ENCODE assay signal across 15 mouse cellular contexts in genomic region chr7:143444580-143444954, GRCm38 (mm10). TPM values are rescaled to one million over a fixed set of nuclear protein-coding genes. Genes with fewer than 3 reads are reported as not detected.
A peak's percentile ranks its signal among the peaks of the same experiment; 100 is the strongest.
DNase-seq lines count a peak whose midpoint lies in the region; ATAC-seq and TF ChIP-seq lines count a peak whose summit lies in the region.
"Had no signal": no experiment of that assay in that cellular context is flagged by ENCODE, and none has a peak within 500 bp of the region (broad histone marks: within the 10 kb centered on the region; RNA-seq: fewer than 3 reads in every experiment).

No protein-coding gene starts in this region.

- no peak for ATAC-seq in forebrain, postnatal 0 days
- no peak for ATAC-seq in lung, embryonic 14.5 days (ENCODE audit: insufficient read depth)
- ATAC-seq in lung, postnatal 0 days = no peak
- no peak for ATAC-seq in hindbrain, embryonic 15.5 days (ENCODE audit: low FRiP score, low read depth)
- no peak for ATAC-seq in midbrain, embryonic 15.5 days (replicated peaks)
- no peak for ATAC-seq in frontal cortex, adult (ENCODE audit: low TSS enrichment)
- ATAC-seq: inflammation-experienced regulatory T-cells, adult 6 months had no signal

- 18% methylated on average over 8 of the region's 8 CpGs for WGBS in forebrain, embryonic 10.5 days
- 25% methylated on average over 8 of the region's 8 CpGs for WGBS in forebrain, postnatal 0 days
- 44% methylated on average over 8 of the region's 8 CpGs for WGBS in lung, embryonic 14.5 days
- 60% methylated on average over 8 of the region's 8 CpGs for WGBS in lung, postnatal 0 days
- WGBS in hindbrain, embryonic 15.5 days = 29% methylated on average over 8 of the region's 8 CpGs
- 23% methylated on average over 8 of the region's 8 CpGs for WGBS in midbrain, embryonic 15.5 days

- no peaks in the 10 kb centered on the region for H3K36me3 ChIP-seq in forebrain, embryonic 10.5 days (replicated peaks)
- no peaks in the 10 kb centered on the region for H3K36me3 ChIP-seq in forebrain, postnatal 0 days (ENCODE audit: insufficient read depth)
- no peaks in the 10 kb centered on the region for H3K36me3 ChIP-seq in lung, embryonic 14.5 days (ENCODE audit: insufficient read depth)
- no peaks in the 10 kb centered on the region for H3K36me3 ChIP-seq in lung, postnatal 0 days (ENCODE audit: insufficient read depth, low read length)
- no peaks in the 10 kb centered on the region for H3K36me3 ChIP-seq in hindbrain, embryonic 15.5 days
- H3K36me3 ChIP-seq in midbrain, embryonic 15.5 days (replicated peaks) = no peaks in the 10 kb centered on the region

- no peak overlapping the region for H3K4me2 ChIP-seq in forebrain, postnatal 0 days (ENCODE audit: low read depth)
- no peak overlapping the region; the same call in 1 of the 2 replicates for H3K4me2 ChIP-seq in lung, embryonic 14.5 days
- no peak overlapping the region for H3K4me2 ChIP-seq in lung, postnatal 0 days (replicated peaks; ENCODE audit: low read depth, low read length)
- H3K4me2 ChIP-seq in hindbrain, embryonic 15.5 days = peak overlapping the region; percentile 64
- peak overlapping the region; percentile 69; the same call in 1 of the 2 replicates for H3K4me2 ChIP-seq in midbrain, embryonic 15.5 days

- TF ChIP-seq EP300 in lung, postnatal 0 days (IDR thresholded peaks at IDR 0.05) = no peak

- peaks cover 73% of the 10 kb centered on the region for H3K4me1 ChIP-seq in forebrain, embryonic 10.5 days
- H3K4me1 ChIP-seq in forebrain, postnatal 0 days (ENCODE audit: insufficient read depth) = no peaks in the 10 kb centered on the region; the same call in 1 of the 2 replicates
- H3K4me1 ChIP-seq in lung, embryonic 14.5 days (ENCODE audit: insufficient read depth) = no peaks in the 10 kb centered on the region
- 0 out of 2 replicates have a peak, but pooled peaks cover 5% of the 10 kb centered on the region for H3K4me1 ChIP-seq in lung, postnatal 0 days (ENCODE audit: insufficient read depth, low read depth, low read length)
- peaks cover 17% of the 10 kb centered on the region for H3K4me1 ChIP-seq in hindbrain, embryonic 15.5 days (replicated peaks)
- peaks cover 16% of the 10 kb centered on the region for H3K4me1 ChIP-seq in midbrain, embryonic 15.5 days

- H3K4me3 ChIP-seq in forebrain, embryonic 10.5 days = peak overlapping the region; percentile 45
- H3K4me3 ChIP-seq in forebrain, postnatal 0 days (ENCODE audit: low read depth, low read length) = no peak overlapping the region
- 0 out of 2 replicates have a peak overlapping the region, but pooled peaks have one; percentile 34 for H3K4me3 ChIP-seq in lung, embryonic 14.5 days (ENCODE audit: low read depth, low read length)
- no peak overlapping the region for H3K4me3 ChIP-seq in lung, postnatal 0 days (ENCODE audit: low read depth, low read length)
- H3K4me3 ChIP-seq in hindbrain, embryonic 15.5 days = peak overlapping the region; percentile 37; the same call in 1 of the 2 replicates
- H3K4me3 ChIP-seq in midbrain, embryonic 15.5 days = no peak overlapping the region
- H3K4me3 ChIP-seq: heart, adult 2 months had no signal

- no peak for TF ChIP-seq CTCF in forebrain, postnatal 0 days (IDR thresholded peaks at IDR 0.05; ENCODE audit: low read depth)
- no peak for TF ChIP-seq CTCF in lung, embryonic 14.5 days (IDR thresholded peaks at IDR 0.05; ENCODE audit: low read depth)
- TF ChIP-seq CTCF in lung, postnatal 0 days (IDR thresholded peaks at IDR 0.05) = no peak

- DNase-seq in forebrain, embryonic 10.5 days (ENCODE audit: extremely low spot score, low spot score) = no peak
- no peak for DNase-seq in forebrain, postnatal 0 days
- no peak for DNase-seq in lung, embryonic 14.5 days
- DNase-seq in lung, postnatal 0 days (ENCODE audit: low spot score) = no peak
- no peak for DNase-seq in B cell, adult 2 months
- DNase-seq: adrenal gland, postnatal 25 days; heart, adult 2 months; layer of hippocampus, adult 9-11 months; lung, postnatal 14 days; thymus, postnatal 14 days had no signal

- H3K27ac ChIP-seq in forebrain, embryonic 10.5 days = peak overlapping the region; percentile 87
- no peak overlapping the region for H3K27ac ChIP-seq in forebrain, postnatal 0 days (ENCODE audit: low read depth, low read length)
- H3K27ac ChIP-seq in lung, embryonic 14.5 days (ENCODE audit: low read depth) = no peak overlapping the region
- H3K27ac ChIP-seq in lung, postnatal 0 days (ENCODE audit: low read length) = no peak overlapping the region
- H3K27ac ChIP-seq in hindbrain, embryonic 15.5 days (replicated peaks) = no peak overlapping the region
- H3K27ac ChIP-seq in midbrain, embryonic 15.5 days = peak overlapping the region; percentile 67; the same call in 1 of the 2 replicates
- H3K27ac ChIP-seq: heart, adult 2 months had no signal

- peaks cover 100% of the 10 kb centered on the region for H3K27me3 ChIP-seq in forebrain, embryonic 10.5 days (ENCODE audit: poor library complexity, severe bottlenecking)
- peaks cover 28% of the 10 kb centered on the region for H3K27me3 ChIP-seq in forebrain, postnatal 0 days (ENCODE audit: insufficient read depth, low read length)
- H3K27me3 ChIP-seq in lung, embryonic 14.5 days (ENCODE audit: insufficient read depth, low read length) = peaks cover 43% of the 10 kb centered on the region
- peaks cover 27% of the 10 kb centered on the region for H3K27me3 ChIP-seq in lung, postnatal 0 days (replicated peaks; ENCODE audit: insufficient read depth, low read length)
- 0 out of 2 replicates have a peak, but pooled peaks cover 5% of the 10 kb centered on the region for H3K27me3 ChIP-seq in hindbrain, embryonic 15.5 days
- peaks cover 17% of the 10 kb centered on the region; the same call in 1 of the 2 replicates for H3K27me3 ChIP-seq in midbrain, embryonic 15.5 days (replicated peaks)

- no peaks in the 10 kb centered on the region for H3K9me3 ChIP-seq in forebrain, embryonic 10.5 days
- no peaks in the 10 kb centered on the region for H3K9me3 ChIP-seq in forebrain, postnatal 0 days (ENCODE audit: low read length)
- H3K9me3 ChIP-seq in lung, embryonic 14.5 days (ENCODE audit: low read depth, low read length) = no peaks in the 10 kb centered on the region
- no peaks in the 10 kb centered on the region for H3K9me3 ChIP-seq in lung, postnatal 0 days (ENCODE audit: low read length)
- H3K9me3 ChIP-seq in hindbrain, embryonic 15.5 days = no peaks in the 10 kb centered on the region
- H3K9me3 ChIP-seq in midbrain, embryonic 15.5 days = no peaks in the 10 kb centered on the region

- H3K9ac ChIP-seq in forebrain, postnatal 0 days = no peak overlapping the region
- no peak overlapping the region for H3K9ac ChIP-seq in lung, embryonic 14.5 days
- H3K9ac ChIP-seq in lung, postnatal 0 days (replicated peaks; ENCODE audit: low read depth) = no peak overlapping the region
- no peak overlapping the region for H3K9ac ChIP-seq in hindbrain, embryonic 15.5 days
- H3K9ac ChIP-seq in midbrain, embryonic 15.5 days = no peak overlapping the region

RNA-seq across cellular contexts. Expression of gene Cdkn1c, which starts 16.3 kb away (rescaled TPM):
- 194 and 230 TPM in 2 replicates for polyA plus RNA-seq in forebrain, embryonic 10.5 days (2016; fragmentation: Nextera tagmentation; extraction: Ambion mirVana)
- 99.0 and 123 TPM in 2 replicates for total RNA-seq in forebrain, postnatal 0 days (2014; rRNA removed)
- polyA plus RNA-seq in forebrain, postnatal 0 days (2015; fragmentation: Nextera tagmentation; extraction: Ambion mirVana) = 119 and 124 TPM in 2 replicates
- polyA plus RNA-seq in lung, embryonic 14.5 days (2014; fragmentation: Nextera tagmentation; extraction: Ambion mirVana) = 587 and 596 TPM in 2 replicates
- 207 and 220 TPM in 2 replicates for polyA plus RNA-seq in lung, postnatal 0 days (2015; fragmentation: Nextera tagmentation; extraction: Ambion mirVana)
- polyA plus RNA-seq in hindbrain, embryonic 15.5 days (2015; fragmentation: Nextera tagmentation; extraction: Ambion mirVana) = 267 and 430 TPM in 2 replicates
- polyA plus RNA-seq in midbrain, embryonic 15.5 days (2015; fragmentation: Nextera tagmentation; extraction: Ambion mirVana) = 288 and 345 TPM in 2 replicates

RNA-seq across cellular contexts. Expression of gene Slc22a18, which starts 29.0 kb away (rescaled TPM):
- 0.43 TPM in 2 replicates for polyA plus RNA-seq in forebrain, embryonic 10.5 days (2016; fragmentation: Nextera tagmentation; extraction: Ambion mirVana)
- 0.92 and 1.7 TPM in 2 replicates for total RNA-seq in forebrain, postnatal 0 days (2014; rRNA removed)
- 0.71 and 1.0 TPM in 2 replicates for polyA plus RNA-seq in forebrain, postnatal 0 days (2015; fragmentation: Nextera tagmentation; extraction: Ambion mirVana)
- polyA plus RNA-seq in lung, embryonic 14.5 days (2014; fragmentation: Nextera tagmentation; extraction: Ambion mirVana) = 0.91 and 1.4 TPM in 2 replicates
- polyA plus RNA-seq in lung, postnatal 0 days (2015; fragmentation: Nextera tagmentation; extraction: Ambion mirVana) = 4.4 and 5.2 TPM in 2 replicates
- 0.75 and 1.7 TPM in 2 replicates for polyA plus RNA-seq in hindbrain, embryonic 15.5 days (2015; fragmentation: Nextera tagmentation; extraction: Ambion mirVana)
- polyA plus RNA-seq in midbrain, embryonic 15.5 days (2015; fragmentation: Nextera tagmentation; extraction: Ambion mirVana) = 0.97 and 1.0 TPM in 2 replicates
- total RNA-seq: monocyte, adult 5-6 weeks had no signal

RNA-seq across cellular contexts. Expression of gene Phlda2, which starts 58.4 kb away (rescaled TPM):
- polyA plus RNA-seq in forebrain, embryonic 10.5 days (2016; fragmentation: Nextera tagmentation; extraction: Ambion mirVana) = 0.96 and 1.4 TPM in 2 replicates
- total RNA-seq in forebrain, postnatal 0 days (2014; rRNA removed) = 0.46 TPM in 1 of 2 replicates, not detected in the other
- 0.60 TPM in 1 of 2 replicates, not detected in the other for polyA plus RNA-seq in forebrain, postnatal 0 days (2015; fragmentation: Nextera tagmentation; extraction: Ambion mirVana)
- polyA plus RNA-seq in lung, embryonic 14.5 days (2014; fragmentation: Nextera tagmentation; extraction: Ambion mirVana) = 2.9 and 3.9 TPM in 2 replicates
- 3.2 and 5.4 TPM in 2 replicates for polyA plus RNA-seq in lung, postnatal 0 days (2015; fragmentation: Nextera tagmentation; extraction: Ambion mirVana)
- 0.54 and 1.2 TPM in 2 replicates for polyA plus RNA-seq in hindbrain, embryonic 15.5 days (2015; fragmentation: Nextera tagmentation; extraction: Ambion mirVana)
- polyA plus RNA-seq in midbrain, embryonic 15.5 days (2015; fragmentation: Nextera tagmentation; extraction: Ambion mirVana) = 0.51 and 0.66 TPM in 2 replicates
- total RNA-seq: heart, adult 2 months; monocyte, adult 5-6 weeks had no signal
- polyA plus RNA-seq: heart, adult 2 months; inflammation-experienced regulatory T-cells, adult 6 months had no signal

Comparison
In these comparisons a context has a peak if more than half of its experiments do, and no peak if none do; other contexts are left out.
1. H3K27ac ChIP-seq: peak in forebrain, embryonic 10.5 days (single experiment) and midbrain, embryonic 15.5 days (single experiment); none in forebrain, postnatal 0 days (single experiment), lung, embryonic 14.5 days (single experiment), lung, postnatal 0 days (single experiment) and hindbrain, embryonic 15.5 days (single experiment).
2. H3K4me3 ChIP-seq: peak in forebrain, embryonic 10.5 days (single experiment), lung, embryonic 14.5 days (single experiment) and hindbrain, embryonic 15.5 days (single experiment); none in forebrain, postnatal 0 days (single experiment), lung, postnatal 0 days (single experiment) and midbrain, embryonic 15.5 days (single experiment).
3. H3K4me2 ChIP-seq: peak in hindbrain, embryonic 15.5 days (single experiment) and midbrain, embryonic 15.5 days (single experiment); none in forebrain, postnatal 0 days (single experiment), lung, embryonic 14.5 days (single experiment) and lung, postnatal 0 days (single experiment).